Mouse (Mus musculus): ENCODE data around the gene Kctd4.

DNA sequence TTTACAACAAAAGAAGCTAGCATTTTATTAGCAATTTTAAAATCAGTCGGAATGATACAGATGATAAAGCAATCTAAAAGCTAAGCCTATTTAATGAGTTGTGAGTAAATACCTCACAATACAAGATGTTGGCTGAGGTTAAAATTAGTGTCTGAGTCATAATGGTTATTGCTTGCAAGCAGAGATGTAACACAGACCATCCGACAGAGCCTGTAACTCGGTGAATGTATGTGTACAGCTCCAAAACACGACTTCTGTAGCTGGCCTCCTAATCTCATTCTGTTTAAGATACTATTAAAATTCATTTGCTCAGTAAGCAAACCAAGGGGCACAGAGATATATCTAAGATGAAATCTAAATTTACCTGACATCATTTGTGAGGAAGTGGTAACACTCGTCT, 12.5 kb downstream of the Kctd4 start:
- TF ChIP-seq CTCF (IDR thresholded peaks at IDR 0.05; ENCODE audit: low read depth, low read length) (no peak), POLR2A (IDR thresholded peaks at IDR 0.05; ENCODE audit: insufficient read depth, low read length) (no peak), EP300 (IDR thresholded peaks at IDR 0.05; ENCODE audit: insufficient read depth, low read depth, low read length) (no peak)

Measured in ES-Bruce4 (cell line).